Mouse (Mus musculus) forebrain, embryonic 13.5 days (tissue): Measurements from ENCODE around the gene Gck. TPM values are rescaled to one million over a fixed set of nuclear protein-coding genes. Genes with fewer than 3 reads are reported as not detected.

Experiments
- ATAC-seq: fragments of 200-750 bp; cut with Nextera tagmentation; 2 replicates; pipeline ENCODE4 v1.8.0; 2017
- H3K27ac ChIP-seq: fragments of 300-500 bp; sonication (generic); 2 replicates; pipeline ENCODE4 v1.5.1; 2015; ENCODE audit warnings: inconsistent platforms, mild to moderate bottlenecking, moderate library complexity
- H3K27me3 ChIP-seq: fragments of 300-500 bp; sonication (generic); 2 replicates; pipeline ENCODE4 v1.6.1; 2015; ENCODE audit warnings: mild to moderate bottlenecking, inconsistent platforms
- H3K36me3 ChIP-seq: fragments of 300-500 bp; sonication (generic); 2 replicates; pipeline ENCODE4 v1.6.1; 2015; ENCODE audit warnings: mild to moderate bottlenecking, inconsistent platforms; ENCODE audit not compliant: poor library complexity, severe bottlenecking
- H3K4me1 ChIP-seq: fragments of 300-500 bp; sonication (generic); 2 replicates; pipeline ENCODE4 v1.6.1; 2015; ENCODE audit warnings: inconsistent platforms
- H3K4me2 ChIP-seq: fragments of 300-500 bp; sonication (generic); 2 replicates; pipeline ENCODE4 v1.6.1; 2015; ENCODE audit warnings: inconsistent platforms, mild to moderate bottlenecking, moderate library complexity
- H3K4me3 ChIP-seq: fragments of 300-500 bp; sonication (generic); 2 replicates; pipeline ENCODE4 v1.5.1; 2015; ENCODE audit warnings: mild to moderate bottlenecking, inconsistent platforms
- H3K9ac ChIP-seq: fragments of 300-500 bp; sonication (generic); 2 replicates; pipeline ENCODE4 v1.6.1; 2015; ENCODE audit warnings: mild to moderate bottlenecking, inconsistent platforms
- H3K9me3 ChIP-seq: fragments of 300-500 bp; sonication (generic); replicated peaks from 2 replicates; pipeline ENCODE4 v1.6.1; 2016; ENCODE audit warnings: inconsistent platforms
- WGBS: fragments of 180-500 bp; shearing (Covaris S2); methylation state at CpG from one replicate; pipeline ENCODE4 v1.1.7; 2015; 5-methylcytosine and 5-hydroxymethylcytosine counted together
- polyA plus RNA-seq: library from polyadenylated mRNA; unstranded; fragments of >200 nt; fragmentation: Nextera tagmentation; extraction: Ambion mirVana; gene quantifications from 2 replicates; pipeline ENCODE4 v1.2.1, GENCODE M21; 2015

The Gck gene
- polyA plus RNA-seq, 1 experiment from 2014 or later, result 5.8 TPM

GRCm38 (mm10) chr11:5919606-5920005 lies 30.3 kb downstream of the Gck start:
- Histone ChIP-seq H3K36me3 (no peaks in the 10 kb centered on the region), H3K4me1 (no peaks in the 10 kb centered on the region), H3K9me3 (no peaks in the 10 kb centered on the region), H3K27me3 (no peaks in the 10 kb centered on the region), H3K9ac (no peak overlapping the region), H3K4me3 (no peak overlapping the region), H3K4me2 (no peak overlapping the region), H3K27ac (no peak overlapping the region)
- WGBS, result 92% methylated on average over 4 of the region's 4 CpGs
- no peak for ATAC-seq

- ATAC-seq, result no peak
- WGBS, result 88% methylated on average over 2 of the region's 2 CpGs
- Histone ChIP-seq H3K9me3 (no peaks in the 10 kb centered on the region), H3K4me2 (no peak overlapping the region), H3K4me1 (no peaks in the 10 kb centered on the region), H3K27ac (no peak overlapping the region), H3K36me3 (no peaks in the 10 kb centered on the region), H3K4me3 (no peak overlapping the region), H3K27me3 (no peaks in the 10 kb centered on the region), H3K9ac (no peak overlapping the region)
Measured at GRCm38 (mm10) chr11:5918111-5918510, 31.8 kb downstream of the Gck start.

GRCm38 (mm10) chr11:5916178-5916548 lies 33.7 kb downstream of the Gck start:
- no peaks in the 10 kb centered on the region for H3K9me3 ChIP-seq
- H3K9ac ChIP-seq, result no peak overlapping the region
- H3K4me1 ChIP-seq, result no peaks in the 10 kb centered on the region
- ATAC-seq, result no peak
- no peak overlapping the region for H3K27ac ChIP-seq
- 77% methylated on average over 8 of the region's 8 CpGs for WGBS
- no peaks in the 10 kb centered on the region for H3K36me3 ChIP-seq
- H3K27me3 ChIP-seq, result no peaks in the 10 kb centered on the region
- no peak overlapping the region for H3K4me2 ChIP-seq
- H3K4me3 ChIP-seq, result no peak overlapping the region

GRCm38 (mm10) chr11:5915429-5916177 lies 34.3 kb downstream of the Gck start:
- ATAC-seq, result no peak
- H3K4me3 ChIP-seq, result no peak overlapping the region

GRCm38 (mm10) chr11:5914940-5915339 lies 34.9 kb downstream of the Gck start:
- no peak for ATAC-seq
- 65% methylated on average over 5 of the region's 5 CpGs for WGBS
- H3K4me2 ChIP-seq, result no peak overlapping the region
- H3K27me3 ChIP-seq, result no peaks in the 10 kb centered on the region
- H3K4me1 ChIP-seq, result no peaks in the 10 kb centered on the region
- H3K9me3 ChIP-seq, result no peaks in the 10 kb centered on the region
- H3K27ac ChIP-seq, result no peak overlapping the region
- H3K4me3 ChIP-seq, result no peak overlapping the region
- H3K36me3 ChIP-seq, result no peaks in the 10 kb centered on the region
- no peak overlapping the region for H3K9ac ChIP-seq

More at GRCm38 (mm10) chr11:5915429-5916177, 34.3 kb downstream of the Gck start:
- Histone ChIP-seq H3K27ac (no peak overlapping the region), H3K27me3 (no peaks in the 10 kb centered on the region), H3K9ac (no peak overlapping the region), H3K4me2 (no peak overlapping the region), H3K9me3 (no peaks in the 10 kb centered on the region), H3K4me1 (no peaks in the 10 kb centered on the region), H3K36me3 (no peaks in the 10 kb centered on the region)
- 86% methylated on average over 5 of the region's 5 CpGs for WGBS

- Histone ChIP-seq H3K27me3 (no peaks in the 10 kb centered on the region), H3K9ac (no peak overlapping the region), H3K4me1 (no peaks in the 10 kb centered on the region), H3K4me2 (no peak overlapping the region), H3K9me3 (no peaks in the 10 kb centered on the region), H3K27ac (no peak overlapping the region), H3K36me3 (no peaks in the 10 kb centered on the region), H3K4me3 (no peak overlapping the region)
- ATAC-seq, result no peak
- 84% methylated on average over 4 of the region's 4 CpGs for WGBS
Measured at GRCm38 (mm10) chr11:5913936-5914335, 35.9 kb downstream of the Gck start.

GRCm38 (mm10) chr11:5913256-5913655 lies 36.6 kb downstream of the Gck start:
- Histone ChIP-seq H3K4me2 (no peak overlapping the region), H3K4me1 (no peaks in the 10 kb centered on the region), H3K27me3 (no peaks in the 10 kb centered on the region), H3K4me3 (no peak overlapping the region), H3K36me3 (no peaks in the 10 kb centered on the region), H3K9me3 (no peaks in the 10 kb centered on the region), H3K9ac (no peak overlapping the region), H3K27ac (no peak overlapping the region)
- no peak for ATAC-seq
- WGBS, result 70% methylated on average over 8 of the region's 8 CpGs

- H3K27ac ChIP-seq, result no peak overlapping the region
- H3K27me3 ChIP-seq, result no peaks in the 10 kb centered on the region
- H3K9ac ChIP-seq, result no peak overlapping the region
- H3K36me3 ChIP-seq, result no peaks in the 10 kb centered on the region
- no peaks in the 10 kb centered on the region for H3K4me1 ChIP-seq
- no peaks in the 10 kb centered on the region for H3K9me3 ChIP-seq
- H3K4me2 ChIP-seq, result no peak overlapping the region
- 38% methylated on average over 5 of the region's 5 CpGs for WGBS
- H3K4me3 ChIP-seq, result no peak overlapping the region
- no peak for ATAC-seq
Measured at GRCm38 (mm10) chr11:5912635-5913034, 37.2 kb downstream of the Gck start.

GRCm38 (mm10) chr11:5908642-5909041 lies 41.2 kb downstream of the Gck start:
- 84% methylated on average over 4 of the region's 4 CpGs for WGBS
- Histone ChIP-seq H3K27ac (no peak overlapping the region), H3K4me2 (no peak overlapping the region), H3K9ac (no peak overlapping the region), H3K4me1 (no peaks in the 10 kb centered on the region), H3K9me3 (no peaks in the 10 kb centered on the region), H3K27me3 (no peaks in the 10 kb centered on the region), H3K36me3 (no peaks in the 10 kb centered on the region), H3K4me3 (no peak overlapping the region)
- no peak for ATAC-seq

- 42% methylated on average over 5 of the region's 5 CpGs for WGBS
- Histone ChIP-seq H3K9ac (no peak overlapping the region), H3K4me2 (no peak overlapping the region)
Measured at GRCm38 (mm10) chr11:5907096-5907495, 42.8 kb downstream of the Gck start.

GRCm38 (mm10) chr11:5905778-5906518 lies 43.9 kb downstream of the Gck start:
- no peak overlapping the region for H3K4me2 ChIP-seq
- no peaks in the 10 kb centered on the region for H3K9me3 ChIP-seq
- no peak overlapping the region for H3K9ac ChIP-seq
- peaks cover 4% of the 10 kb centered on the region; the same call in 1 of the 2 replicates for H3K27me3 ChIP-seq
- WGBS, result 89% methylated on average over 10 of the region's 10 CpGs
- no peaks in the 10 kb centered on the region for H3K36me3 ChIP-seq
- no peak overlapping the region for H3K4me3 ChIP-seq
- peaks cover 23% of the 10 kb centered on the region for H3K4me1 ChIP-seq
- H3K27ac ChIP-seq, result no peak overlapping the region
- ATAC-seq, result no peak

More at GRCm38 (mm10) chr11:5907096-5907495, 42.8 kb downstream of the Gck start:
- Histone ChIP-seq H3K27me3 (no peaks in the 10 kb centered on the region), H3K4me1 (peaks cover 11% of the 10 kb centered on the region), H3K36me3 (no peaks in the 10 kb centered on the region), H3K4me3 (no peak overlapping the region), H3K9me3 (no peaks in the 10 kb centered on the region), H3K27ac (no peak overlapping the region)
- no peak for ATAC-seq

GRCm38 (mm10) chr11:5904871-5905270 lies 45.0 kb downstream of the Gck start:
- H3K27me3 ChIP-seq, result peaks cover 9% of the 10 kb centered on the region; the same call in 1 of the 2 replicates
- H3K9ac ChIP-seq, result no peak overlapping the region
- 94% methylated on average over 6 of the region's 6 CpGs for WGBS
- no peaks in the 10 kb centered on the region for H3K36me3 ChIP-seq
- H3K27ac ChIP-seq, result no peak overlapping the region
- no peak for ATAC-seq
- H3K4me3 ChIP-seq, result no peak overlapping the region
- no peaks in the 10 kb centered on the region for H3K9me3 ChIP-seq
- no peak overlapping the region for H3K4me2 ChIP-seq
- H3K4me1 ChIP-seq, result peaks cover 24% of the 10 kb centered on the region
